Mouse (Mus musculus) monocyte, adult 5-6 weeks (primary cell): ENCODE data around the gene Fcer1a. TPM values are rescaled to one million over a fixed set of nuclear protein-coding genes. Genes with fewer than 3 reads are reported as not detected.
"Not testable (repeated sequence)": the region's sequence is repeated elsewhere in the genome, so short reads cannot be mapped to it uniquely, and the experiment has no call there.

Source experiments
- ATAC-seq: fragments of 153-309, 156-312 bp; replicated peaks from 2 replicates; pipeline ENCODE4 v1.8.0; 2017; ENCODE audit warnings: mild to moderate bottlenecking; ENCODE audit not compliant: low TSS enrichment, insufficient number of reproducible peaks, severe bottlenecking, poor library complexity, low FRiP score
- total RNA-seq: library from RNA; stranded (forward); fragments of 200-1000, 200-491, 200-594 nt; gene quantifications from 3 replicates; pipeline ENCODE4 v1.2.3, GENCODE M21; 2017

Fcer1a gene
- 4.8 to 56.5 TPM (median 29.0 TPM) in 3 replicates for total RNA-seq

GRCm38 (mm10) chr1:173227081-173227480, at the start of gene Fcer1a:
Gene Fcer1a, minus strand, starts transcription at chr1:173227214.
- no peak for ATAC-seq

DNA sequence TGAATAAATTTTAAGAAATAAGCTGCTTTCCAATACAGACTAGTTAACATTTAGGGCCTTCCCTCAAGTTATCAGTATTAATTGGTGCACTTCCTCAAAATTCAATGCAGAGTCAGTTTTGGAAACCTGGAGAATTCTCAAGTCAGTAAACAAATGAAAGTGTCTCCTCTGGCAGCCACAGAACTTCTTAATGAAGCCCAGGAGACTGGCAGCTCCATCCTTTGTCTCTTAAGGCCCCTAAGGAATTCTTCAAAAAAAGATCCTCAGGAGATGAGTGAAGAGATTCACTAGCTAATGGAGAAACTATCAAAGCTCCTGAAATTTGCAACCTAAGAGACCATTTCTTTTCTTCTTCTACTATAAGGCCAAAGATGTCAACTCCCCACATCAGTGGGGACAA, 38.7 kb upstream of the Fcer1a start, which contains the start of gene Olfr418:
TSS of gene Olfr418 (plus strand) at position 301 of the 400 bp plus-strand sequence.
- ATAC-seq = no peak

DNA sequence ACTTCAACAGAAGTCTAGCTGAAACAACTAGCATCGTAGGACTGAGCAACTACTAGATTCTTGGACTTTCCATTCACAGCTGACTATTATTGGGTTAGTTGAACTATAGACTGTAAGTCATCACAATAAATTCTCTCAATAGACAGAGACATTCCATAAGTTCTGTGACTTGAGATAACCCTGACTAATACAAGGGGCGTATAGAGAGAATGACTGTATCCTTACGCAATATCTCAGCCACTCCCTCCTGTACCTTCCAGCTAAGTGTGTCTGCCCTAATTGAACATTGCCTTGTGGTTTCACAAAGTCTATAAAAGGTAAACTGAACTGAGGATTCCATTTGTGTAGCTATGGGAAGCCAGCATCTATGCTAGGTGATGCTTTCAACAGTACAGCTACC, 22.9 kb upstream of the Fcer1a start:
- ATAC-seq = no peak

DNA sequence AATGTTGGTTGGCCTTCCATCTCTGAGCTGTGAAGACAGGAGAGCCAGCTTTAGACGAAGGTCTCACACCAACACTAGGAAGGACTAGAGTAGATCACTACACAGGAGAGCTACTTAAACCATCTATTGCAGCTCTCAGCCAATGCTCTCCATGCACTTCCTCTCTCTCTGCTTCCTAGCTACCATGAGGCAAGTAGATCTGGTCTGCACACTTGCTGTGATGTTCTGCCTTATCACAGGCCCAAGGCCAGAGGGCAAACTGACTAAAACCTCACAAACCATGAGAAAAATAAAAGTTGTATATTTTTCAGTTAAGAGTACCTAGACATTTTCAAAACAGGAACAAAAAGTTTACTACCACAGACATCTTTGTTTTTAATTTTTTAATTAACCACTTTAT, 10.0 kb upstream of the Fcer1a start:
- ATAC-seq = not testable (repeated sequence)

DNA sequence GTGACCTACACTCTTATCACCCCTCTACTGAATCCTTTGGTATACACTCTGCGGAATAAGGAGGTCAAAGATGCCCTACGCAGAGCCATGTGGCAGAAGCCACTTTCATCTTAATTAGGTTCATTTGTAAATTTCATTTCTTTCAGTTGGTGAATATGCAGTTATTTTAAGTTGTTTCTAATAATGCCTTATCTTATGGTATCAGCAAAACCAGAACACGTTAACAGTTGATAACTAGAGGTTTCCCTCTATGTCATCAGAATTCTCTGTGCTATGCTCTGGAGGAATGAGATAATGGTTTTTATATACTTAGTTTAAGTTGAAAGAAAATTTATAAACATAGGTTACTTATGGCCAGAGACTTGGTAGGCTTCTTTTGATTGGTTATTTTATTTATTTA, 10.5 kb downstream of the Fcer1a start:
- ATAC-seq = no peak

DNA sequence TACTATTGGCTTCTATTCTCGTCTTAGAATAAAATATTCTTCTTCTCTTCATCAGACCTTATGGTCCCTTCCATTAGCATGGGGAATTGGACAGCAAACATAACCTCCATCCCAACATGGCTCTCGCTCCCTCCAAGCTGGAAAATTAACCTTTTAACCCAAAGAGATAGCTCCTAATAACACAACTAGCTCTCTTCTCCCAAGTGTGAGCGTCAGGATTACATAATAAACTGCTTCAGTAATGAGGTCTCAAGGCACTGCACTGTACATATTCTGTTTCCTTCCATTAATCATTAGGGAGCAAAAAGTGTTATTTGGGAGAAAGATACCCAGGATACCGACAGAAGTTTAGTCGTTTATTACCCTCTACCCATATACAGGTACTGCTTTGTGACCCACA, 14.9 kb downstream of the Fcer1a start, which contains the start of gene Olfr1404:
TSS of gene Olfr1404 (plus strand) at position 301 of the 400 bp plus-strand sequence.
- no peak for ATAC-seq

GRCm38 (mm10) chr1:173197508-173197907, 29.5 kb downstream of the Fcer1a start, which contains the start of gene Olfr218:
Gene Olfr218, plus strand, starts transcription at chr1:173197808.
- ATAC-seq = no peak

GRCm38 (mm10) chr1:173196359-173196758, 30.7 kb downstream of the Fcer1a start:
- ATAC-seq = no peak

- no peak for ATAC-seq
Measured at GRCm38 (mm10) chr1:173192059-173192458, 35.0 kb downstream of the Fcer1a start.

DNA sequence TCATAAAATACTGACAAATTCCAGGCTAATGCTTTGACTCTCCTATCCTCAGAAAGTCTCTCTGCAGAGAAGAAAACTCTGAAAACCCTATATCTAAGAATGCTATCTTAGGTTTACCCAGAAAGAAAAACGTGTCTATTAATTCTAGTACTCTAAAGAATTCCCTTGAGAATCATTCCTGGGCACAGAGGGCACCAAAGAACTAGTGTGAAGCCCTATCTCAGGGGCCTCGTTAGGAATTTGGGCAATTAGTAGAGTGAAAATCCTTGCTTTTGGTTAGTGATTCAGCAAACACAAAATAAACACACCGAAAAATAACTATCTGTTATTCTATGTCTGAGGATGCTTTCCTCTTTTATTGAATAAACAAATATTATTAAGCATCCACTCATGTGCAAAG, 36.5 kb downstream of the Fcer1a start, which contains the start of gene Olfr1406:
TSS of gene Olfr1406 (minus strand) at position 101 of the 400 bp plus-strand sequence.
- no peak for ATAC-seq

- no peak for ATAC-seq
Measured at GRCm38 (mm10) chr1:173174154-173174842, 52.7 kb downstream of the Fcer1a start.

Other genes with a start within 250 kb of the Fcer1a start
- gene Olfr1408, start 89.8 kb downstream of the Fcer1a start, total RNA-seq = not detected in 3 replicates
- gene Olfr1406, start 36.6 kb downstream of the Fcer1a start, total RNA-seq = not detected in 3 replicates
- not detected in 3 replicates for gene Olfr218, start 29.4 kb downstream of the Fcer1a start, total RNA-seq
- gene Olfr1404, start 14.8 kb downstream of the Fcer1a start, total RNA-seq = not detected in 3 replicates
- gene Olfr418, start 38.8 kb upstream of the Fcer1a start, total RNA-seq = not detected in 3 replicates
- gene Mptx2, start 50.6 kb upstream of the Fcer1a start, total RNA-seq = not detected in 3 replicates
- gene Ackr1, start 106.5 kb upstream of the Fcer1a start, total RNA-seq = not detected in 3 replicates
- gene Aim2, start 123.7 kb upstream of the Fcer1a start, total RNA-seq = 140 to 167 TPM (median 156 TPM) in 3 replicates
- gene Cadm3, start 140.5 kb upstream of the Fcer1a start, total RNA-seq = 3.2 to 9.0 TPM (median 6.9 TPM) in 3 replicates